Mouse (Mus musculus) heart, embryonic 12.5 days (tissue): ENCODE measurements around the gene Lrfn3. TPM values are rescaled to one million over a fixed set of nuclear protein-coding genes. Genes with fewer than 3 reads are reported as not detected.

Source experiments
- ATAC-seq: fragments of 200-750 bp; cut with Nextera tagmentation; 2 replicates; pipeline ENCODE4 v1.8.0; 2017; ENCODE audit warnings: moderate TSS enrichment, moderate library complexity; ENCODE audit not compliant: insufficient number of reproducible peaks, low FRiP score
- H3K27ac ChIP-seq: fragments of 300-500 bp; sonication (generic); 2 replicates; pipeline ENCODE4 v1.5.1; 2016; ENCODE audit warnings: mild to moderate bottlenecking, moderate library complexity; ENCODE audit not compliant: poor library complexity, severe bottlenecking
- H3K27me3 ChIP-seq: fragments of 300-500 bp; sonication (generic); replicated peaks from 2 replicates; pipeline ENCODE4 v1.6.1; 2016; ENCODE audit warnings: mild to moderate bottlenecking, moderate library complexity
- H3K36me3 ChIP-seq: fragments of 300-500 bp; sonication (generic); 2 replicates; pipeline ENCODE4 v1.6.1; 2016; ENCODE audit warnings: mild to moderate bottlenecking, moderate library complexity
- H3K4me1 ChIP-seq: fragments of 300-500 bp; sonication (generic); replicated peaks from 2 replicates; pipeline ENCODE4 v1.6.1; 2016; ENCODE audit warnings: mild to moderate bottlenecking
- H3K4me2 ChIP-seq: fragments of 300-500 bp; sonication (generic); 2 replicates; pipeline ENCODE4 v1.6.1; 2016; ENCODE audit warnings: mild to moderate bottlenecking, moderate library complexity
- H3K4me3 ChIP-seq: fragments of 300-500 bp; sonication (generic); 2 replicates; pipeline ENCODE4 v1.5.1; 2016; ENCODE audit warnings: mild to moderate bottlenecking
- H3K9ac ChIP-seq: fragments of 300-500 bp; sonication (generic); 2 replicates; pipeline ENCODE4 v1.6.1; 2016; ENCODE audit warnings: mild to moderate bottlenecking, moderate library complexity
- H3K9me3 ChIP-seq: fragments of 300-500 bp; sonication (generic); replicated peaks from 2 replicates; pipeline ENCODE4 v1.6.1; 2016; ENCODE audit warnings: mild to moderate bottlenecking, moderate library complexity
- WGBS: fragments of 180-500 bp; shearing (Covaris S2); methylation state at CpG from one replicate; pipeline ENCODE4 v1.1.7; 2016; 5-methylcytosine and 5-hydroxymethylcytosine counted together
- polyA plus RNA-seq: library from polyadenylated mRNA; unstranded; fragments of >200 nt; fragmentation: Nextera tagmentation; extraction: Ambion mirVana; gene quantifications from 2 replicates; pipeline ENCODE4 v1.2.1, GENCODE M21; 2016

Gene Lrfn3
- polyA plus RNA-seq, 1 experiment from 2014 or later = 2.8 TPM

DNA sequence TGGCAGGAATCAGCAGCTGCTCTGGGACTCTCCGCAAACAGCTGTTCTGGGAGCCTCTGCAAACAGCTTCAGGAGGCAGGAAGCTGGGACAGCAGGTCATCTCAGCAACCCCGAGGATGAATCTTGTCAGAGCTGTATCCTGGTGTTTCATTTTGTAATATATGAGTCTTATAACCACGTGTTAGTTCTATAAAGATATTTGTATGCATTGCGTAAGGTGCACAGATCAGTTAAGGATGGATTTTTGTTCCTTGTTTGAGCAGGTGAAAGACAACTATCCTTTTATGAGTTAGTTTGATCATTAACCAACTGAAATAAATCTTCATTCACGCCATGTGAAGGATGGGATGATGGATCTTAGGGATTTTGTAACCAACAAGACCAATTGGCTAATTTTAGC is 17.5 kb upstream of the Lrfn3 start:
- H3K4me1 ChIP-seq = no peaks in the 10 kb centered on the region
- H3K9me3 ChIP-seq = 0 out of 2 replicates have a peak, but pooled peaks cover 2% of the 10 kb centered on the region
- H3K4me2 ChIP-seq = no peak overlapping the region
- H3K27ac ChIP-seq = no peak overlapping the region
- WGBS = 56% methylated on average over 5 of the region's 5 CpGs
- no peak overlapping the region for H3K4me3 ChIP-seq
- 0 out of 2 replicates have a peak, but pooled peaks cover 3% of the 10 kb centered on the region for H3K27me3 ChIP-seq
- H3K36me3 ChIP-seq = no peaks in the 10 kb centered on the region
- no peak overlapping the region for H3K9ac ChIP-seq
- no peak for ATAC-seq

DNA sequence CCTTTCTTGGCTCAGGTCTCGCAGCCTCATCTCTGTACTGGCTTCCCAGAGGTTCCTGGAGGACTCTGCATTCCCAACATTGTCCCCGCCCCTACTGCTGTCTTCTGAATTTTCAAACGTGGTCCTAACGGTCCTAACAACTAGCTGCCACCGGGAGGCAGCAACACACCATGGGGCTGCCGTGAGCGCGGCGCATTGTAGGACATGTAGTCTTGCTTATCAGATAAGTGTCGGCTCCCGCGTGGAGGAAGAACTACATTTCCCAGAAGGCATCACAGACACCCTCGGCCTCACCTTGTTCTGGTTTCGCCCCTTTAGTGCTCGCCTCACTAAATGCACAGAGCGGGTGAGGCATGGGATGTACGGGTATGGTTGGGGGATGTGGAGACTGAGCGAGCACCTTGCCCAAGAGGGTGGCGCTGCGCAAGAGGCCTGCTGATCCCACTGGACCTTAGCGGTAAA is 11.0 kb upstream of the Lrfn3 start:
- no peak overlapping the region for H3K27ac ChIP-seq
- no peaks in the 10 kb centered on the region for H3K36me3 ChIP-seq
- peak overlapping the region; percentile 85 for H3K4me2 ChIP-seq
- peak overlapping the region; percentile 54 for H3K4me3 ChIP-seq
- H3K9ac ChIP-seq = peak overlapping the region; percentile 67
- H3K9me3 ChIP-seq = no peaks in the 10 kb centered on the region
- under 1% methylated on average over 21 of the region's 21 CpGs for WGBS
- H3K27me3 ChIP-seq = peaks cover 6% of the 10 kb centered on the region; the same call in 1 of the 2 replicates
- H3K4me1 ChIP-seq = no peaks in the 10 kb centered on the region
- peak; percentile 97 for ATAC-seq

DNA sequence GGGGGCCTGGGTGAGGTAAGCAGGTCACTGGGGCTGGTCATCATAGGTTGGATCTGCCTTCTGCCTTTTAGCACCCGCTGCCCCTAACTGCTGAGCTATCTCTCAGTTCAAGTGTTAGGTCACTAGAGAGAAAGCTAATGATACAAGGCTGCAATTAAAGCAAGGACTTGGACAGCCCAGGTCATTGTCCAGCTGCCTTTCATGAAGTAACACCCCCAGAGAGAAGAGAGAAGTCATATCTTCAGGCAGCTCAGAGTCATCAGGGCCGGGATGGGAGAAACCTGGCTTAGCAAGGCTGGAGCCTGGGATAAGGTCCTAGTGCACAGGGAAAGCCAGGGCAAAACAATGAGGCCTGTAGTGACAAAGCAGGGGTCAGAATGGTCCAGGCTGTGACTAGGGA is 4.9 kb upstream of the Lrfn3 start:
- no peak overlapping the region for H3K4me2 ChIP-seq
- ATAC-seq = no peak
- no peaks in the 10 kb centered on the region for H3K9me3 ChIP-seq
- 0 out of 2 replicates have a peak, but pooled peaks cover 3% of the 10 kb centered on the region for H3K4me1 ChIP-seq
- H3K9ac ChIP-seq = no peak overlapping the region
- 51% methylated on average over 2 of the region's 2 CpGs for WGBS
- no peaks in the 10 kb centered on the region for H3K36me3 ChIP-seq
- no peak overlapping the region for H3K4me3 ChIP-seq
- no peak overlapping the region for H3K27ac ChIP-seq
- H3K27me3 ChIP-seq = peaks cover 28% of the 10 kb centered on the region

DNA sequence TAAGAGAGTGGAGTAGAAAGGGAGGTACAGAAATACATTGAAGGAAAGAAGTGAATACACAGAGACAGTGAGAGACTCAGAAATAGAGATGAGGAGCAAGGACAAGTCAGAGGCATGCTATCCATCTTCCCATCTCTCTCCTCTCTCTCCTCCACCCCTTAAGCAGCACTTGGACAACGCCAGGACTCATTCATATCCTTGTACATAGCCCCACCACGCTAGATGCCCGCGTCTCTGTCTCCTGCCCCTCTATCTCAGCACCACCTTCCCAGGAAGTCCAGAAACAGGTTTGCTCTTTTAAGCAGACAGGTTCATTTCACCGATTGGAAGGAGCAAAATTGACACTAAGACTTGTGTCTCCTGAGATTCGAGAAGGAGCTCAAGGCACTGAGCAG is 769 bp upstream of the Lrfn3 start:
- no peak for ATAC-seq
- Histone ChIP-seq H3K9ac (no peak overlapping the region), H3K27me3 (peaks cover 46% of the 10 kb centered on the region), H3K36me3 (peaks cover 12% of the 10 kb centered on the region; the same call in 1 of the 2 replicates), H3K4me1 (peaks cover 12% of the 10 kb centered on the region; the same call in 1 of the 2 replicates), H3K4me2 (peak overlapping the region; percentile 86), H3K9me3 (no peaks in the 10 kb centered on the region), H3K4me3 (peak overlapping the region; percentile 76), H3K27ac (no peak overlapping the region)
- 72% methylated on average over 6 of the region's 6 CpGs for WGBS

DNA sequence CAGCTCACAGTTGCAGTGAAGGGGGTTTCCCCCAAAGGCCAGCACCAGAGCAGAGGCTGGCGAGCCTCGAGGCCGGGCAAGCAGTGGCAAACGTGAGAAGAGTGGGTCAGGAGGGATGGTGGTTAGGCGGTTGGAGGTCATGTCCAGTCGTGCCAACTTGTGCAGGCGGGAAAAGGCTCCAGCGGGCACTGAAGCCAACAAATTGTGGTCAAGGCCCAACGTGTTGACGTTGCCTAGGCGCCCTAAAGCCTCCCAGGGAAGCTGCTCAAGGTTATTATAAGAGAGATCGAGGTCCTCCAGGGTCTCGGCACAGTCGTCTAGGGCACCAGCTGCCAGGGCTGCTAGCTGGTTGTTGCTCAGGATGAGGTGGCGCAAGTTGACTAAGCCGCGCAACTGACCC is 2.5 kb downstream of the Lrfn3 start:
- Histone ChIP-seq H3K27me3 (peaks cover 47% of the 10 kb centered on the region), H3K36me3 (peaks cover 18% of the 10 kb centered on the region), H3K4me2 (no peak overlapping the region), H3K27ac (no peak overlapping the region), H3K4me3 (no peak overlapping the region), H3K9ac (no peak overlapping the region), H3K4me1 (peaks cover 12% of the 10 kb centered on the region; the same call in 1 of the 2 replicates), H3K9me3 (no peaks in the 10 kb centered on the region)
- WGBS = 76% methylated on average over 17 of the region's 17 CpGs
- ATAC-seq = no peak

DNA sequence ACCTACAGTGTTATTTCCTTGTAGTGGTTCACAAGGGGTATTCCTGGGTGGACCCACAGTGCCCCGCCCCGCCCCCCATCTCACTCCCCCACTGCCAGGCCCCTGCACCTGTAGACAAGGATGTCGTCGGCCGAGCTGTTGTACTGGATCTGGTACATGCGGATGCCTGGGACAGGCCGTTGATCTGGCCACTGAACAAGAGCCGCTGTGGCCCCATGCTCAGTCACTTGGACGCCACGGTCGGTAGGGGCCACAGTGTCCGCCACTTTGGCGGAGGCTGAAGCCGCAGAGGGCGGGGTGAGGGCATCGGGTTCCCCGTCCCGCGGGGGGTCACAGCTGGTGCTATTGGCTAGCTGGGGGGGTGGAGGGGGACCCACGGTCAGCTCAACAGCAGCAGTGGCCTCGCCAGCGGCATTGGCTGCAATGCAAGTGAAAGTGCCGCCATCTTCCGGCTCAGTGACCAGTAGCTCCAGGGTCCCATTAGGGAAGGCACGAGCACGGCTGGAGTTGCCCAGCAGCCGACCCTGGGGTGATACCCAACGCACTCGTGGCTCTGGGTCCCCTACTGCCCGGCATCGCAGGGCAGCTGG is 3.2 kb downstream of the Lrfn3 start:
- no peak for ATAC-seq
- Histone ChIP-seq H3K4me2 (no peak overlapping the region), H3K27me3 (peaks cover 41% of the 10 kb centered on the region), H3K27ac (no peak overlapping the region), H3K36me3 (peaks cover 18% of the 10 kb centered on the region), H3K9ac (no peak overlapping the region), H3K9me3 (no peaks in the 10 kb centered on the region), H3K4me3 (no peak overlapping the region), H3K4me1 (peaks cover 12% of the 10 kb centered on the region; the same call in 1 of the 2 replicates)
- 75% methylated on average over 31 of the region's 31 CpGs for WGBS

DNA sequence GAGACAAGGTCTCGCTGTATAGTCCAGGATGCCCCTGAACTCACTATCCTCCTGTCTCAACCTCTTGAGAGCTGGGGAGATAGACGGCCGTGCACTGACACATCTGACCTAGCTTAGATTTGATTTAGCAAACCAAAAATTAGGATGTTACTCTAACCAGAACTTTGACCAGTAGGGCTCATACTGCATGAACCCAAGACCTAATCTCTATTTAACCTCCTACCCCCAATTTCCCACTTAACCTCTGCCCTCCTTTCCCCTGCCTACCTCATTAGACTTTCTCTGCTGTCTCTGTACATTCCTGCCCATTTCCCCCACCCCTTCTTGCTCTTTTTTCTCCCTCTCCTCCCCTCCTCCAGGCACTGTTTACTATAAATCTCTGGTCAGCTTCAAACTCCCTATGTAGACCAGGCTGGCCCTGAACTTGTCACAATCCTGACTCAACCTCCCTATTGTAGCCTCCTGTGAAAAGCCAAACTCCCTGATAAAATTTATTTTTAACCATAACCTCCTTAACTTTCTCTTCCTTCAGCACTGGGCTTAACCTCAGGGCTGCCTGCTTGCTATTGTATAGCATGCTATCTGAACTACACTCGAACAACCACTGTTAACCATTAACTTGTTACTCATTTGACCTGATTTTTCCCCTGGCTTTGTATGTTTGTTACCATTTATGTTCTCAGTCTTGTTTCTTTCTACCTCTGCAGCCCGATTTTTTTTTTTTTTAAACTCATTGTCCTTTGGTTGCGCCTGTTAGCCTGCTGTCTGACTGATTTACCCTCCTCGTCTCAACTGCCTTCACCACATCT is 4.0 kb downstream of the Lrfn3 start:
- H3K4me1 ChIP-seq = peaks cover 17% of the 10 kb centered on the region; the same call in 1 of the 2 replicates
- H3K9ac ChIP-seq = no peak overlapping the region
- H3K27ac ChIP-seq = no peak overlapping the region
- no peak overlapping the region for H3K4me3 ChIP-seq
- H3K4me2 ChIP-seq = no peak overlapping the region
- H3K9me3 ChIP-seq = no peaks in the 10 kb centered on the region
- H3K36me3 ChIP-seq = peaks cover 18% of the 10 kb centered on the region
- no peak for ATAC-seq
- peaks cover 33% of the 10 kb centered on the region for H3K27me3 ChIP-seq
- 70% methylated on average over 7 of the region's 7 CpGs for WGBS

DNA sequence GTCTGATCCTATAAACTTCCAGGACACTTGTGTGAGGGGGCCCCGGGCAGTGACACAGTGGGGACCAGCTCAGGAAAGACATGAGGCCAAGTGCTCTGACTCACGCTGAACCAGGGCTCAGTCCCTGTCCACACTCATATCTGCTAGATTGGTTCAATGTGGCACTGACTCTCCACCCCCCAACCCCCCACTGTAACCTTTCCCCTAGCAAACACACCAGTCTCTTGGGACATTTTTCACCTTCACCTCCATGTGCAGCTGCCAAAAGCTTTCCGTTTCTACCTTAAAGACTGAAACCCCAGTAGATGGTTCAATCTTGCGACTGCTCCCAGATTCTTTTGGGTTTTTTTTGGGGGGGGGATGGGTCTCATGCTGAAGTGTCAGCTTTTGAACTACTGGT is 8.5 kb downstream of the Lrfn3 start:
- no peak overlapping the region for H3K4me3 ChIP-seq
- no peaks in the 10 kb centered on the region for H3K9me3 ChIP-seq
- peaks cover 45% of the 10 kb centered on the region for H3K27me3 ChIP-seq
- H3K27ac ChIP-seq = no peak overlapping the region
- no peak overlapping the region for H3K9ac ChIP-seq
- H3K4me1 ChIP-seq = 0 out of 2 replicates have a peak, but pooled peaks cover 7% of the 10 kb centered on the region
- no peak overlapping the region for H3K4me2 ChIP-seq
- ATAC-seq = no peak
- WGBS = 63% methylated on average over 4 of the region's 4 CpGs
- H3K36me3 ChIP-seq = peaks cover 7% of the 10 kb centered on the region; the same call in 1 of the 2 replicates

DNA sequence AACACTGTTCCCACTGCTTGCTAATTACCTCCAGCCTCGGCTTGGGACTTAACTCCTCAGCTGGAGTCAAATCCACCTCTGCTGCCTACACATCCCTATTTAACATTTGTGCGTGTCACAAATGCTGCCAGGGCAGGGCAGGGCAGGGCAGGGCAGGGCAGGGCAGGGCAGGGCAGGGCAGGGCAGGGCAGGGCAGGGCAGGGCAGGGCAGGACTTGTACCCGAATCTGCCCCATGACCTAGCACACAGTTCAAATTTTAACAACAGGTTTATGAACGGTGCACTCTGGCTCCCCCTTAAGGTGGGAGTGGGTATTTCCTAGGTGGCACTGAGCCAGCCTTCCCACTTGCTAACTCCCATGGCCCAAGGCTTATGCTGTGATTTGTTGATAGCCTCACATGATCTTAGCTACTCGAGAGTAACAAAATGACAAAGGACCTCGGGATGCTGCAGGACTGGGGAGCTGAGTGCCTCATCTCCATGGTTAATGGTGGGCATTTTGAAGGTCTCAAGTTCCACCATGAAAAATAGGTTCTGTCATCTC is 9.2 kb downstream of the Lrfn3 start:
- peaks cover 51% of the 10 kb centered on the region for H3K27me3 ChIP-seq
- no peak for ATAC-seq
- no peak overlapping the region for H3K4me3 ChIP-seq
- WGBS = 17% methylated on average over 6 of the region's 6 CpGs
- no peak overlapping the region for H3K27ac ChIP-seq
- no peak overlapping the region for H3K9ac ChIP-seq
- 0 out of 2 replicates have a peak, but pooled peaks cover 7% of the 10 kb centered on the region for H3K4me1 ChIP-seq
- peaks cover 6% of the 10 kb centered on the region; the same call in 1 of the 2 replicates for H3K36me3 ChIP-seq
- H3K9me3 ChIP-seq = no peaks in the 10 kb centered on the region
- H3K4me2 ChIP-seq = no peak overlapping the region

DNA sequence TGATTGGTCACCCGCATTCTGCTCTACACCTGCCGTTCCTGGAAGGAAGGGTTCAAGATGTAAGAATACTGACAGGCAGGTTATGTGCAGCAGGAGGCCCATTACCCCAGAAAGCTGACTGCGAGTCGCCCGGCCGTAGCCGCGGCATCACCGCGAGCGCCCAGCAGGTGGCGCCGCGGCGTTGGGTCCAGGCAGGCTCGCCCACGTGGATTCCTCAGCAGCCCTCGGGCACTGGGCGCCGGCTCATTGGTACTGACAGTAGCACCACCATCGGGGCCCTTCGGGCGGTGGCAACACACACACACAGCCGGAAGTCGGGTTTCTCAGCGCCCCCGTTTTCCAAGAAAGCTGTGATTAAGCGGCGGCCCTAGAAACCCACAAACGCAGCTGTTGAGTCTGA is 14.7 kb downstream of the Lrfn3 start:
- Histone ChIP-seq H3K4me1 (no peaks in the 10 kb centered on the region), H3K36me3 (no peaks in the 10 kb centered on the region), H3K9me3 (no peaks in the 10 kb centered on the region), H3K4me2 (no peak overlapping the region), H3K4me3 (no peak overlapping the region), H3K27me3 (peaks cover 74% of the 10 kb centered on the region), H3K27ac (no peak overlapping the region), H3K9ac (no peak overlapping the region)
- ATAC-seq = no peak
- WGBS = 2% methylated on average over 30 of the region's 30 CpGs
